Mouse (Mus musculus): ENCODE results near the gene Dynll1. TPM values are rescaled to one million over a fixed set of nuclear protein-coding genes. Genes with fewer than 3 reads are reported as not detected.

Dynll1 gene
- total and polyA plus RNA-seq, 2 experiments from 2014 or later, result 184 to 1,030 TPM

DNA sequence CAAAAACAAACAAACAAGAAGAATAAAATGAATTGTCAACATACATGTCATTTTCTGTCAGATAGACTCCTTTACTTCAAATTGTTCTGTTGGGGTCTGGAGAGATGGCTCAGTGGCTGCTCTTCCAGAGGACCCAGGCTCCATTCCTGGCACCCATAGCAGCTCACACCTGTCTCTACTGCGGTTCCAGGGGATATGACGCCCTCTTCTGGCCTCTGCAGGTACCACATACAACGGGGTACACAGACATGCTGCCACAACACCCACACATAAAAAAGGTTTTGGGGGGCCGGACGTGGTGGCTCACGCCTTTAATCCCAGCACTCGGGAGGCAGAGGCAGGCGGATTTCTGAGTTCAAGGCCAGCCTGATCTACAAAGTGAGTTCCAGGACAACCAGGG lies 6.6 kb downstream of the Dynll1 start:
- H3K4me1 ChIP-seq (ENCODE audit: insufficient read depth, low read length), result 0 out of 2 replicates have a peak, but pooled peaks cover 3% of the 10 kb centered on the region
- no peaks in the 10 kb centered on the region for H3K27me3 ChIP-seq (ENCODE audit: insufficient read depth, low read length)
- H3K4me3 ChIP-seq (ENCODE audit: low read length), result no peak overlapping the region
- TF ChIP-seq CTCF (IDR thresholded peaks at IDR 0.05; ENCODE audit: low read depth), result peak; percentile 35; the same call in 1 of the 2 replicates
- WGBS, result 91% methylated on average over 8 of the region's 8 CpGs
- peaks cover 43% of the 10 kb centered on the region for H3K36me3 ChIP-seq (ENCODE audit: insufficient read depth, low read length)
- ATAC-seq (no peak), DNase-seq (ENCODE audit: low spot score) (no peak)
- no peak overlapping the region for H3K27ac ChIP-seq
- no peak overlapping the region for H3K9ac ChIP-seq (replicated peaks; ENCODE audit: low read length)
- no peak overlapping the region for H3K4me2 ChIP-seq (ENCODE audit: low read depth, low read length)
- no peaks in the 10 kb centered on the region for H3K9me3 ChIP-seq (ENCODE audit: low read length)

- no peaks in the 10 kb centered on the region for H3K27me3 ChIP-seq (ENCODE audit: insufficient read depth, low read length)
- ATAC-seq, result no peak
- H3K27ac ChIP-seq, result no peak overlapping the region
- TF ChIP-seq CTCF (IDR thresholded peaks at IDR 0.05; ENCODE audit: low read depth), result peak; percentile 21; the same call in 1 of the 2 replicates
- H3K4me2 ChIP-seq (ENCODE audit: low read depth, low read length), result no peak overlapping the region
- no peaks in the 10 kb centered on the region for H3K9me3 ChIP-seq (ENCODE audit: low read length)
- DNase-seq (ENCODE audit: low spot score), result no peak
- no peak overlapping the region for H3K4me3 ChIP-seq (ENCODE audit: low read length)
- peaks cover 28% of the 10 kb centered on the region for H3K36me3 ChIP-seq (ENCODE audit: insufficient read depth, low read length)
- no peaks in the 10 kb centered on the region for H3K4me1 ChIP-seq (ENCODE audit: insufficient read depth, low read length)
- 94% methylated on average over 3 of the region's 3 CpGs for WGBS
- H3K9ac ChIP-seq (replicated peaks; ENCODE audit: low read length), result no peak overlapping the region
These were observed 16.1 kb downstream of the Dynll1 start for GRCm38 (mm10) chr5:115284735-115285134.

DNA sequence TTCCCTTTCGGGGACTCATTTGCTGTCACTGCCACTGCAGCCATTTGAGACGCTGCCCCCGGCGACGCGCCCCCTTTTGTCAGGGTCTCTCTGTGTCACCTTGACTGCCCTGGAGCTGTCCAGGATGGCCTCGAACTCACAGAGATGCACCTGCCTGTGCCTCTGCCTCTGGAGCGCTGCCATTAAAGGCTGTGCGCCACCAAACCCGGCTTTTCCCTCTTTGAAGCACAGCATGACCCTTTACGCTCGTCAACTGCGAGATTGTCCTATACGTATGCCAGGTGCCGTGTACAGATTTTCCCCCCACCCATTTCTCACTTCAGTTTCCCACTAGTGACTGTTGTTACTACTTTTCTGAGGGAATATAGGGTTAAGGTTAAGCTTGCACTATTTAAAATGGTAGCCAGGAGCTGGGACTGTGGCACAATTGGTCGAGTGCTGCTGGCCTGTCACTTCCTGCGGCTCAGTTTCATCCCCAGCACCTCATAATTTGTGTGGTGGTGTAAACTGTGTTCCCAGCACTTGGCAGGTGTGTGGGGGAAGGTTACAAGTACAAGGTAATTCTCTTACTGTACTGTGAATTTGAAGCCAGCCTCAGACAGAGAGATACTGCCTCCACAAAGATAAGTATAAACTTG lies 20.6 kb downstream of the Dynll1 start:
- Histone ChIP-seq H3K36me3 (ENCODE audit: insufficient read depth, low read length) (peaks cover 16% of the 10 kb centered on the region), H3K4me3 (ENCODE audit: low read length) (peak overlapping the region; percentile 97), H3K4me1 (ENCODE audit: insufficient read depth, low read length) (no peaks in the 10 kb centered on the region), H3K9me3 (ENCODE audit: low read length) (no peaks in the 10 kb centered on the region), H3K27ac (peak overlapping the region; percentile 73; the same call in 1 of the 2 replicates), H3K9ac (replicated peaks; ENCODE audit: low read length) (peak overlapping the region; percentile 86), H3K27me3 (ENCODE audit: insufficient read depth, low read length) (no peaks in the 10 kb centered on the region), H3K4me2 (ENCODE audit: low read depth, low read length) (peak overlapping the region; percentile 86)
- 5% methylated on average over 17 of the region's 17 CpGs for WGBS
- TF ChIP-seq CTCF (IDR thresholded peaks at IDR 0.05; ENCODE audit: low read depth), result 0 out of 2 replicates have a peak, but pooled peaks have one; percentile 4
- DNase-seq (ENCODE audit: low spot score) (no peak), ATAC-seq (peak; percentile 46)

- Histone ChIP-seq H3K36me3 (ENCODE audit: insufficient read depth, low read length) (peaks cover 11% of the 10 kb centered on the region), H3K4me3 (ENCODE audit: low read length) (peak within 1 kb of the TSS; percentile 97), H3K9me3 (ENCODE audit: low read length) (no peaks in the 10 kb centered on the region), H3K4me2 (ENCODE audit: low read depth, low read length) (peak within 1 kb of the TSS; percentile 86), H3K9ac (replicated peaks; ENCODE audit: low read length) (peak within 1 kb of the TSS; percentile 86), H3K27ac (peak within 1 kb of the TSS; percentile 73; the same call in 1 of the 2 replicates), H3K27me3 (ENCODE audit: insufficient read depth, low read length) (no peaks in the 10 kb centered on the region), H3K4me1 (ENCODE audit: insufficient read depth, low read length) (no peaks in the 10 kb centered on the region)
- ATAC-seq (peak; percentile 82), DNase-seq (ENCODE audit: low spot score) (peak; percentile 91)
- WGBS, result 3% methylated on average over 45 of the region's 45 CpGs
- no peak for TF ChIP-seq CTCF (IDR thresholded peaks at IDR 0.05; ENCODE audit: low read depth)
These were observed 21.4 kb downstream of the Dynll1 start, which contains the start of gene Coq5 for GRCm38 (mm10) chr5:115279226-115280049. Coq5 (plus strand) TSS chr5:115279666.

- WGBS, result 49% methylated on average over 2 of the region's 2 CpGs
- Histone ChIP-seq H3K36me3 (ENCODE audit: insufficient read depth, low read length) (peaks cover 4% of the 10 kb centered on the region; the same call in 1 of the 2 replicates), H3K4me3 (ENCODE audit: low read length) (no peak overlapping the region), H3K4me2 (ENCODE audit: low read depth, low read length) (no peak overlapping the region), H3K9ac (replicated peaks; ENCODE audit: low read length) (no peak overlapping the region), H3K27me3 (ENCODE audit: insufficient read depth, low read length) (no peaks in the 10 kb centered on the region), H3K4me1 (ENCODE audit: insufficient read depth, low read length) (no peaks in the 10 kb centered on the region), H3K9me3 (ENCODE audit: low read length) (no peaks in the 10 kb centered on the region), H3K27ac (no peak overlapping the region)
- no peak for ATAC-seq
- no peak for DNase-seq (ENCODE audit: low spot score)
- TF ChIP-seq CTCF (IDR thresholded peaks at IDR 0.05; ENCODE audit: low read depth), result no peak
These were observed 22.0 kb downstream of the Dynll1 start for GRCm38 (mm10) chr5:115278785-115279184.

GRCm38 (mm10) chr5:115278053-115278452 lies 22.7 kb downstream of the Dynll1 start:
- no peak overlapping the region for H3K9ac ChIP-seq (replicated peaks; ENCODE audit: low read length)
- ATAC-seq (no peak), DNase-seq (ENCODE audit: low spot score) (no peak)
- no peak overlapping the region for H3K27ac ChIP-seq
- no peaks in the 10 kb centered on the region for H3K36me3 ChIP-seq (ENCODE audit: insufficient read depth, low read length)
- no peak for TF ChIP-seq CTCF (IDR thresholded peaks at IDR 0.05; ENCODE audit: low read depth)
- 88% methylated on average over 1 of the region's 1 CpGs for WGBS
- H3K9me3 ChIP-seq (ENCODE audit: low read length), result no peaks in the 10 kb centered on the region
- H3K4me2 ChIP-seq (ENCODE audit: low read depth, low read length), result no peak overlapping the region
- no peaks in the 10 kb centered on the region for H3K27me3 ChIP-seq (ENCODE audit: insufficient read depth, low read length)
- no peaks in the 10 kb centered on the region for H3K4me1 ChIP-seq (ENCODE audit: insufficient read depth, low read length)
- no peak overlapping the region for H3K4me3 ChIP-seq (ENCODE audit: low read length)
